Mouse (Mus musculus): ENCODE measurements around the gene Rfc5.
A peak's percentile ranks its signal among the peaks of the same experiment; 100 is the strongest.

Rfc5 gene

GRCm38 (mm10) chr5:117374372-117375049, 14.3 kb downstream of the Rfc5 start:
- DNase-seq, result no peak

GRCm38 (mm10) chr5:117373418-117373817, 15.4 kb downstream of the Rfc5 start:
- no peak for DNase-seq

- DNase-seq, result peak in 1 of 2 experiments; percentile 46
Measured at GRCm38 (mm10) chr5:117370592-117370991, 18.3 kb downstream of the Rfc5 start.

- DNase-seq, result no peak
Measured at GRCm38 (mm10) chr5:117367206-117367605, 21.6 kb downstream of the Rfc5 start.

GRCm38 (mm10) chr5:117365904-117366561, 22.8 kb downstream of the Rfc5 start:
- DNase-seq, result no peak

- DNase-seq, result no peak
Measured at GRCm38 (mm10) chr5:117364821-117365220, 24.0 kb downstream of the Rfc5 start.

- no peak for DNase-seq
Measured at GRCm38 (mm10) chr5:117363066-117363782, 25.6 kb downstream of the Rfc5 start.

GRCm38 (mm10) chr5:117361590-117361989, 27.3 kb downstream of the Rfc5 start:
- DNase-seq, result no peak

- DNase-seq, result no peak
Measured at GRCm38 (mm10) chr5:117360631-117361541, 28.0 kb downstream of the Rfc5 start.

- no peak for DNase-seq
Measured at GRCm38 (mm10) chr5:117360228-117360515, 28.7 kb downstream of the Rfc5 start.

- DNase-seq, result no peak
Measured at GRCm38 (mm10) chr5:117359497-117360227, 29.2 kb downstream of the Rfc5 start.

- DNase-seq, result peak; percentile 80 to 93
Measured at GRCm38 (mm10) chr5:117358725-117359124, 30.1 kb downstream of the Rfc5 start.

- DNase-seq, result no peak
Measured at GRCm38 (mm10) chr5:117358248-117358630, 30.6 kb downstream of the Rfc5 start.

- peak; percentile 35 to 47 for DNase-seq
Measured at GRCm38 (mm10) chr5:117357478-117358247, 31.2 kb downstream of the Rfc5 start.

- peak; percentile 88 to 89 for DNase-seq
Measured at GRCm38 (mm10) chr5:117357129-117357477, 31.7 kb downstream of the Rfc5 start, which contains the start of gene Wsb2. Gene Wsb2 (plus strand): TSS chr5:117357304.

GRCm38 (mm10) chr5:117356365-117357128, 32.3 kb downstream of the Rfc5 start:
- DNase-seq, result peak; percentile 58 to 73

GRCm38 (mm10) chr5:117355648-117356303, 33.1 kb downstream of the Rfc5 start:
- no peak for DNase-seq

- DNase-seq, result no peak
Measured at GRCm38 (mm10) chr5:117354121-117354520, 34.7 kb downstream of the Rfc5 start.

- peak; percentile 61 to 88 for DNase-seq
Measured at GRCm38 (mm10) chr5:117348279-117348678, 40.6 kb downstream of the Rfc5 start.

- no peak for DNase-seq
Measured at GRCm38 (mm10) chr5:117347838-117348237, 41.0 kb downstream of the Rfc5 start.

Measured in cerebellum, postnatal 14 days (tissue).